Mouse (Mus musculus): Measurements from ENCODE around the gene Galc.
"Not testable (repeated sequence)": the region's sequence is repeated elsewhere in the genome, so short reads cannot be mapped to it uniquely, and the experiment has no call there.

Gene Galc

GRCm38 (mm10) chr12:98252417-98252816 lies 6.8 kb downstream of the Galc start:
- no peak for DNase-seq (ENCODE audit: low read depth)

GRCm38 (mm10) chr12:98250327-98250726 lies 8.9 kb downstream of the Galc start:
- DNase-seq (ENCODE audit: low read depth) = no peak

- DNase-seq (ENCODE audit: low read depth) = no peak
Observed at GRCm38 (mm10) chr12:98249671-98250070, 9.6 kb downstream of the Galc start.

GRCm38 (mm10) chr12:98246835-98247234 lies 12.4 kb downstream of the Galc start:
- DNase-seq (ENCODE audit: low read depth) = peak; percentile 76

DNA sequence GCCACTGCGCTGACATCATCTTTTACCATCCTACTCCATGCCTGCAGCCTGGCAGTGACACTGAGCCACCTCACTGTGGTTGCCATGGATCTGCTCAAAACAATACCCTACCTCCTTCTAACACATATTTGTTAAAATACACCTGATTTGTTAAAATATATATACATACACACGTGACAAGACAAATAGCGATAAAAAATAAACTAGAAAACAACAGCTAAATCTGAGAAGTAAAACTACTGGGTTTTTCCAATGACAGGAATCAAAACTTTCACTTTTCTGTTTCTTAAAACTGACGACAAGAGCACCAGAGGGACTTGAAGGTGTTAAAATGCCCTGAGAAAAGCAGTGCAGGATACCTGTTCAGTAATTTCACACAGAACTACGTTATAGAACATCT lies 14.4 kb downstream of the Galc start:
- no peak for DNase-seq (ENCODE audit: low read depth)

GRCm38 (mm10) chr12:98244161-98244560 lies 15.1 kb downstream of the Galc start:
- DNase-seq (ENCODE audit: low read depth) = no peak

- not testable (repeated sequence) for DNase-seq (ENCODE audit: low read depth)
Observed at GRCm38 (mm10) chr12:98238478-98238877, 20.8 kb downstream of the Galc start.

- DNase-seq (ENCODE audit: low read depth) = no peak
Observed at GRCm38 (mm10) chr12:98227037-98227436, 32.2 kb downstream of the Galc start.

DNA sequence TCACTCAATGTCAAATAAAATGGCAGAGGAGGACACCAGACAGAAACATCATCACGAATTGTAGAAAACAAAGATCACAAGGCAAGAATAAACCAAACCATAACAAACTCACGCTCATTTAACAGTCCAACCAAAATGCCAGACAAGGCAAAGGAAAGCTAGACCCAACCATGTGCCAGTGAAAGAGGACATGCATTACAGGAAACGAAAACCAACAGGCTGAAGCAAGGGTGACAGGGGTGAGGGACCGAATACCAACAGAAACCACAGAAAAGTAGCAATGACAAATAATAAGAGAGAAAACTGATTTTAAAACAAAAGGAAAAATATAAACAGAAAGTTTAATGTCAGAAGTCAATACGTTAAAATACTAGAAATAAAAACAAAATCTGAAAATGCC lies 36.0 kb downstream of the Galc start:
- DNase-seq (ENCODE audit: low read depth) = no peak

DNA sequence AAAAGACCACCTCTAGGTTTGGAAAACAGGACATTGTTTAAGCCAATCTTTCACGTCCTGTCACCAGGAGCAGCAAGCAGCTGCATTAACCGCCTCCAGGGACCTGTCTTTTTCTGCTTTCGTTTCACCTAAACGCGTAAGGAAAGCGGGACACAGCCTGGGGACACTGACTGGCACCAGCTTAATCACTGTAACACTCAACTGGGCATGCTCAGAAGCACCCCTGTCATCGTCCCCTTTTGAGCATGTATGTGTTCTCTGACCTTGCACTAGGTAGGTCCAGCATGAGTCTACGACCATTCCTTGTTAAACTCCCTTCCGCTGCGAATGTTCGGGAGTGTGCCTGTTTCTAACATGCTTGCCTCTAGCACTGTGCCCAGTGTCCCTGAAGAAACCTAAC lies 42.8 kb downstream of the Galc start:
- DNase-seq (ENCODE audit: low read depth) = no peak

- peak; percentile 17 for DNase-seq (ENCODE audit: low read depth)
Observed at GRCm38 (mm10) chr12:98215512-98215911, 43.7 kb downstream of the Galc start.

GRCm38 (mm10) chr12:98214191-98214590 lies 45.1 kb downstream of the Galc start:
- no peak for DNase-seq (ENCODE audit: low read depth)

DNA sequence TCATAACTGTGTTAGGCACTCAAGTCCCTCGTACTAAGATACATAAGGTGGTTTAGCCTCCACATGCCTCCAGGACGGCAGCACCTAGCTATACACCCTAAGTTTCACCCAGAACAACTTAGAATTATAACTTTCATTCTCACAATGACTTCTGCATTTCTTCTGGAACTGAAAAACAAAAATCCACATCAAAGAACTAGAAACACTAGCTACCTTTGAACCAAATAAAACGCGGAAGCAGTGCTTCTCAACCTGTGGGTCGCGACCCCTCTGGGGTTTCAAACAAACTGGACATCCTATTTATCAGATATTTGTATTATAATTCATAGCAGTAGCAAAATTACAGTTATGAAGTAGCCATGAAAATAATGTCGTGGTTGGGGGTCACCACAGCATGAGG lies 45.5 kb downstream of the Galc start:
- DNase-seq (ENCODE audit: low read depth) = peak; percentile 10

- DNase-seq (ENCODE audit: low read depth) = no peak
Observed at GRCm38 (mm10) chr12:98213332-98213731, 45.9 kb downstream of the Galc start.

DNA sequence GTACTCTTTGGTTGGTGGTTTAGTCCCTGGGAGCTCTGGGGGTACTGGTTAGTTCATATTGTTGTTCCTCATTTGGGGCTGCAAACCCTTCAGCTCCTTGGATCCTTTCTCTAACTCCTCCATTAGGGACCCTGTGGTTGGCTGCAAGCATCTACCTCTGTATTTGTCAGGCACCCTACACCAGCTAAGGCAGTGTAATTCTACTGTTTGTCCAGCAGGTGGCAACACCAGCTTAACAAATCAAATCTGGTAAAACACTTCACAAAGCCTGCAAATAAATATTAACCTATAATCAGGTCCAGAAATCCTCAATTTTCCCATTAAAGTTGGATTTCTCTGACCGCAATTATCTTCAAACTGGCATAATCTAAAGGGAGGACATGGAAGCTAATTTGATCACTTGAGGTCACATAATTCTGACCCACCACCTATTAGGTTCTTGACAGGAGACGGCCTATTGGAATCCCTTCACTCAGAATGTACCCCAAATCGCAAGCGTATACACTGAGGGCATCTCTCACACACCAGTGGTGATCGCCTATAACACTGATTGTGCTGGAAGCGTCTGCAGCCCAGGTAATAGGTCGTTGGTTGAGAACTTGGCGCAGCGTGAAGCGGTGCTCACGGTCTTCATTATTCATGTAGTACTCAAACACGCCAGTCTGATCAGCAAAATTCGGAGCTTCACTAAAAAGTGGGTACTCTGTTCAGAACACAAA lies 46.6 kb downstream of the Galc start:
- peak; percentile 74 for DNase-seq (ENCODE audit: low read depth)

DNA sequence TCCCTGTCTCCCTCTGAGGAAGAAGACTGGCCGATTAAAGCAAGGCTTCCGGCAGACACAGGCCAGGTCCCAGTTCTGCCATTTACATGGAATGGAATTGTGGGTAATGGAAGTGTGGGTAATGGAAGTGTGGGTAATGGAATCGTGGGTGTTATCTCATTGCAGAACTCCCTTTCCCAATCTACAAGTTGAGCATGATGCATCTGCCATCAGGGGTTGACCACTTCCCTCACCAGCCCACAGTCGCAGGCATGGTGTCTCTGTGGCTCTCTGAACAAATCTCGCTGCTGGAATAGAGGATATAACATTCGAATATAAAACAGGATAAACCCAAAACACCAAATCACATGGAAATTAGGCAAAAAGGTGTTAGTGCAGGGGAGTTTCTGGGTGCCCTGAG lies 48.8 kb downstream of the Galc start:
- DNase-seq (ENCODE audit: low read depth) = no peak

DNA sequence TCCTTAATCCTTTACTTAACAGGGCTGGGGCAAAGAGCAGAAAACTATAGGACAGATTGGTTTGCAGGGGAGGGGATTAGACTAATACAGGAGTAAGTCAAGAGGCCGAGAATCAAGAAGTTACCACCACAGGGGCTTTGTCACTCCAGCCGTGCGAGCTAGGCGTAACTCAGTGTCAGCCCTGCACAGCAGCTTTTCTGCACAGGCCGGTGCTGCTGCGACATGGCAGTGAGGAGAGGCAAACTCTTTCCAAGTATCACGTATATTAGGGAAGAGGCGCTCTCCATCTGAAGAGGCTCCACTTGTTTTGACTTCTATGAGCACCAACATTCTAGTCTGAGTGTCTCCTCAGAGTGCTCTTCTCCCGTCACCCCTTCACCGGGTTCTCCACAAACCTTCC lies 51.2 kb downstream of the Galc start:
- no peak for DNase-seq (ENCODE audit: low read depth)

DNA sequence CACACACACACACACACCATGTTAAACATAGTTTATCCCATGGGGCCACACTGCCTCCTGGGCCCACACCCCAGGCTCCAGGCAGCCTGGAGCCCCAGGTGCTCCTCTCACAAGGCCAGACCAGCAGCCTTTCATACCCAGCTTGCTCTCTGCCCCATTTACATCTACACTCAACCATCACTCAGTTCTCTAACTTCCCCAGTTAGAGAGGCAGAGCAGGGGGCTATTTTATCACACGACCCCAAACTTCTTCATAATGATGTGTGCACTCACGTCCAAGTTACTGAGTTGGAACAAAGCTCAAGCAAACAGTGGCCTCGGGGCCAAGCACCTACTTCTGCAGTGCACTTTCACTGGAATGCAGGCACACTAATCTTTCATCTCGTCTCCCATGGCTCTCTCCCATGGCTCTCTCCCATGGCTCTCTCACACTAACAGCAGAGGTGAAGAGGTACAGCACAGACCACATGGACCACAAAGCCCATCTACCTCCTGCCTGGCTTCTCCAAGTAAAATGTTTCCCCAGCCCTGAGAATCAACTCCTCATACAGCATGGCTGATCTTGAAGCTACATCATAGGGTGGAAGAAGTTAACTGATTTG lies 53.7 kb downstream of the Galc start:
- no peak for DNase-seq (ENCODE audit: low read depth)

DNA sequence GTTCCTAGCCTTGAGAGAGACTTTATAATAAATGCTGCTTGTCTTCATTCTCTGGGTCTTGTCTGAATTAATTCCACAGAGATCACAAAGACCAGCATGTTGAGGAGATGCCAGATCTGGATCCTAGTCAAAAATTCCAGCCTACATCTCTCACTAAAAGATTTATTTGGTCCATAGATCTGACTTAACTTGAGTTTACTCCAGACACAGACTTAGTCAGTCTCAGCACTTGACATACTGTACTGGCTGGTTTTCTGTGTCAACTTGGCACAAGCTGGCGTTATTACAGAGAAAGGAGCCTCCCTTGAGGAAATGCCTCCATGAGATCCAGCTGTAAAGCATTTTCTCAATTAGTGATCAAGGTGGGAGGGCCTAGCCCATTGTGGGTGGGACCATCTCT lies 61.9 kb downstream of the Galc start:
- no peak for DNase-seq (ENCODE audit: low read depth)

- no peak for DNase-seq (ENCODE audit: low read depth)
Observed at GRCm38 (mm10) chr12:98190201-98190600, 69.1 kb downstream of the Galc start.

GRCm38 (mm10) chr12:98189096-98189495 lies 70.2 kb downstream of the Galc start:
- no peak for DNase-seq (ENCODE audit: low read depth)

DNA sequence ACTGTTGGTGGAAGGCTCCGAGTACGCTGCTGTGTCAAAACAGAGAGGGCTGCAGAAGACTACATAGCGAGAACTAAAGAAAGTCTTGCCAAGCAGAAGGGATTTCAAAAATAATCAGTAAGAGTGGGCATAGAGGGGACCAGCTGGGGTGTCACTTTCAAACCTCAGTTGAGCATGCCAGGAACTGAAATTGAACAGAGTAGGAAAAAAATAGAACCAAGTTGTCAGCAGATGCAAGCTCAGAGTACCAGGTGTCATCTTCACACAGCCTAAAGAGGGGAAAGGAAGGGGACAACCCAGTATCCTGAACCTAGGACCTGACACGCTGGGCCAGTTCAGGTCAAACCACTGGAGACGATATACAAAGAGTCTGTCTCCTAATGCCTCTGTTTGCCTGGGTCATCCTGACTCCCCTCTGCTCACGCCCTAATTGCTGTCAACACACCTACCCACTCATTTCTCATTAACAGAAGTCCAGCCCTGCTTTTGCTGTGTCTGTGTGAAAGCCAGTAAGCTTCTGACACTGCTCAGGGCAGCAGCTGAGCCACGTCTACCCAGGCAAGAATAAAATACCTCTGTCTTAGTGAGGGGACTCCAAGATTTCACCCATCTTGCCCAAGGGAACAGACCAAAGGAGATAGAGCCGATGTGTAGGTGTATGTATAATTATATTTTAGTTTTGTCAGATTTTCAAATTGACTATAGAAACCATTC lies 71.9 kb downstream of the Galc start:
- no peak for DNase-seq (ENCODE audit: low read depth)

DNA sequence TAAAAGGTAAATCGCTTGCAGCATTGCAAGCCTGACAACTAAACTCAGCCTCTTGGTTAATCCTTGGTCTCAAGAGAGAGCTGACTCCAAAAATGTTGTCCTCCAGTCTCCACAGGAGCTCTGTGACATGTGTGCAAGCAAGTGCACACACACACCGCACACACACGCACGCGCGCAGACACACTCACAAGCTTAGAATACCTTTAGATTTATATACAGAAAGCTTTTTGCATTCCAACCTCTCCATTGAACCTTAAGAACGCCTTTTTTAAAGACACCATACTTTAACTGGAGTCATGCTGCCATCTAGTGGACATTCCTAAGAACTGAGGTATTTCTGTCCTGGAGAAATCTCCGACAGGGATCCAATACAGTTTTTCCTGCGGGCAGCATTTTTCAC lies 77.5 kb downstream of the Galc start:
- peak; percentile 52 for DNase-seq (ENCODE audit: low read depth)
